In genomic region chr13:101311634-101312314, GRCm38 (mm10) we compare ENCODE assay signal across 12 mouse cellular contexts.
DNase-seq lines count a peak whose midpoint lies in the region; ATAC-seq and TF ChIP-seq lines count a peak whose summit lies in the region.
"Had no signal": no experiment of that assay in that cellular context is flagged by ENCODE, and none has a peak within 500 bp of the region (broad histone marks: within the 10 kb centered on the region; RNA-seq: fewer than 3 reads in every experiment).

No protein-coding gene starts in this region.

- no peaks in the 10 kb centered on the region for H3K36me3 ChIP-seq in liver, adult 2 months (ENCODE audit: control insufficient read depth, insufficient read depth, low read length)
- no peaks in the 10 kb centered on the region for H3K36me3 ChIP-seq in liver, embryonic 12.5 days
- no peaks in the 10 kb centered on the region for H3K36me3 ChIP-seq in stomach, embryonic 14.5 days (ENCODE audit: control insufficient read depth, insufficient read depth, low read length)
- H3K36me3 ChIP-seq: midbrain, embryonic 13.5 days had no signal

- 39% methylated on average over 3 of the region's 3 CpGs for WGBS in liver, adult 2 months
- 63% methylated on average over 3 of the region's 3 CpGs for WGBS in liver, embryonic 12.5 days (ENCODE audit: insufficient replicate concordance)
- WGBS in large intestine, adult 2 months, result 13% methylated on average over 3 of the region's 3 CpGs
- WGBS in stomach, embryonic 14.5 days, result 48% methylated on average over 3 of the region's 3 CpGs

- H3K9me3 ChIP-seq in liver, embryonic 12.5 days (replicated peaks), result no peaks in the 10 kb centered on the region
- no peaks in the 10 kb centered on the region for H3K9me3 ChIP-seq in stomach, embryonic 14.5 days (ENCODE audit: control insufficient read depth, low read depth, low read length)
- H3K9me3 ChIP-seq: midbrain, embryonic 13.5 days had no signal

- no peak for TF ChIP-seq CTCF in liver, adult 2 months (IDR thresholded peaks at IDR 0.05; ENCODE audit: low read depth, low read length)
- TF ChIP-seq CTCF in layer of hippocampus, adult 2 months (conservative IDR thresholded peaks at IDR 0.05), result no peak

- DNase-seq in liver, adult 2 months (ENCODE audit: extremely low read depth, low read depth, low spot score), result peak; percentile 80
- DNase-seq in fibroblast of lung, adult 2 months (ENCODE audit: low read depth), result peak; percentile 56
- peak; percentile 94 for DNase-seq in large intestine, adult 2 months (ENCODE audit: low read depth, low spot score)
- DNase-seq in layer of hippocampus, adult 2 months (ENCODE audit: low spot score in 2 of 2), result no peak
- no peak for DNase-seq in layer of hippocampus, adult 9-11 months
- DNase-seq: heart, postnatal 14 days; thymus, postnatal 14 days had no signal

- no peak overlapping the region for H3K27ac ChIP-seq in liver, adult 2 months (replicated peaks; ENCODE audit: insufficient read depth, low read depth, low read length)
- H3K27ac ChIP-seq in liver, embryonic 12.5 days, result no peak overlapping the region
- no peak overlapping the region for H3K27ac ChIP-seq in stomach, embryonic 14.5 days (ENCODE audit: low read length)
- H3K27ac ChIP-seq in layer of hippocampus, adult 2 months, result no peak overlapping the region
- H3K27ac ChIP-seq: midbrain, embryonic 13.5 days had no signal

- H3K4me3 ChIP-seq in liver, adult 2 months (ENCODE audit: insufficient read depth, low read depth, low read length), result no peak overlapping the region
- H3K4me3 ChIP-seq in liver, embryonic 12.5 days, result no peak overlapping the region
- no peak overlapping the region for H3K4me3 ChIP-seq in stomach, embryonic 14.5 days (ENCODE audit: low read depth, low read length)
- no peak overlapping the region for H3K4me3 ChIP-seq in layer of hippocampus, adult 2 months
- H3K4me3 ChIP-seq: midbrain, embryonic 13.5 days had no signal

- H3K9ac ChIP-seq in liver, adult 2 months (ENCODE audit: low read depth, low read length), result no peak overlapping the region
- H3K9ac ChIP-seq in liver, embryonic 12.5 days, result no peak overlapping the region
- no peak overlapping the region for H3K9ac ChIP-seq in stomach, embryonic 14.5 days (replicated peaks; ENCODE audit: low read depth, low read length)
- H3K9ac ChIP-seq: midbrain, embryonic 13.5 days had no signal

- TF ChIP-seq POLR2A in liver, adult 2 months (IDR thresholded peaks at IDR 0.05; ENCODE audit: extremely low read depth, insufficient read depth, low read length), result no peak

- H3K79me2 ChIP-seq in liver, adult 2 months (ENCODE audit: control insufficient read depth, insufficient read depth, low read length), result no peaks in the 10 kb centered on the region

- H3K4me2 ChIP-seq in liver, embryonic 12.5 days, result no peak overlapping the region
- H3K4me2 ChIP-seq in stomach, embryonic 14.5 days (replicated peaks; ENCODE audit: low read depth, low read length), result no peak overlapping the region
- H3K4me2 ChIP-seq: midbrain, embryonic 13.5 days had no signal

- H3K27me3 ChIP-seq in liver, adult 2 months (ENCODE audit: control insufficient read depth, insufficient read depth, low read length), result no peaks in the 10 kb centered on the region
- H3K27me3 ChIP-seq in liver, embryonic 12.5 days (replicated peaks), result no peaks in the 10 kb centered on the region
- no peaks in the 10 kb centered on the region for H3K27me3 ChIP-seq in stomach, embryonic 14.5 days (ENCODE audit: control insufficient read depth, insufficient read depth, low read length)
- H3K27me3 ChIP-seq: midbrain, embryonic 13.5 days had no signal

- no peak for ATAC-seq in liver, embryonic 12.5 days
- peak; percentile 49 for ATAC-seq in stomach, embryonic 14.5 days (ENCODE audit: insufficient number of reproducible peaks, insufficient read depth, low FRiP score, low read depth)
- no peak for ATAC-seq in megakaryocyte-erythroid progenitor cell, adult 5-6 weeks (replicated peaks; ENCODE audit: low FRiP score, low TSS enrichment, poor library complexity, severe bottlenecking)
- ATAC-seq: forebrain, embryonic 16.5 days; midbrain, embryonic 13.5 days had no signal

- H3K4me1 ChIP-seq in liver, adult 2 months (ENCODE audit: control insufficient read depth, insufficient read depth, low read length), result peaks cover 7% of the 10 kb centered on the region
- H3K4me1 ChIP-seq in liver, embryonic 12.5 days, result no peaks in the 10 kb centered on the region
- no peaks in the 10 kb centered on the region for H3K4me1 ChIP-seq in stomach, embryonic 14.5 days (ENCODE audit: control insufficient read depth, insufficient read depth, low read length)
- H3K4me1 ChIP-seq: midbrain, embryonic 13.5 days had no signal

Comparison
In these comparisons a context has a peak if more than half of its experiments do, and no peak if none do; other contexts are left out.
1. DNase-seq: peak in liver, adult 2 months (single experiment), fibroblast of lung, adult 2 months (single experiment) and large intestine, adult 2 months (single experiment); none in layer of hippocampus, adult 2 months (0 of 2) and layer of hippocampus, adult 9-11 months (single experiment).